Mouse (Mus musculus): Measurements from ENCODE around the gene Plac8. TPM values are rescaled to one million over a fixed set of nuclear protein-coding genes. Genes with fewer than 3 reads are reported as not detected.

Gene Plac8
- polyA plus RNA-seq, 1 experiment from 2014 or later, result 1.8 TPM

DNA sequence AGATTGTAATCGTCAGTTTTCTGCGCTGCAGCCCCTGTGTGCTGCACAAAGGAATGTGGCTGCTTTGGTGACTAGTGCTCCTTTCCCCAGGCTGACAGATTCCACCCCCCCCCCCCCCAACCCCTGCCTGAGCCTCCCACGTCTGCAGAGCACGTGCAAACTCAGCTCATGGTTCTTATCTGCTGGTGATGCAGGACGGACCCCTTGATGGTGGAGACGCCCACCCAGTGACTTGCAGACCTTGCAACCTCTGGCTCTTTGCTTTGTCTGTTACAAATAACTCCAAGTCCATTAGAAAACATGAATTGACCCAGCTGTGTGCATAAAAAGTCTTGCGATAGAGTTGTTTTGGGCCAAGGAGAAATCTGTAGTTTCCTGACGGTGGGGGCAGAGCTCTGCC lies 1.3 kb downstream of the Plac8 start:
- WGBS, result 32% methylated on average over 8 of the region's 8 CpGs
- Histone ChIP-seq H3K9ac (no peak overlapping the region), H3K27ac (no peak overlapping the region), H3K9me3 (replicated peaks) (no peaks in the 10 kb centered on the region), H3K27me3 (no peaks in the 10 kb centered on the region), H3K4me2 (replicated peaks) (no peak overlapping the region), H3K36me3 (no peaks in the 10 kb centered on the region), H3K4me1 (no peaks in the 10 kb centered on the region), H3K4me3 (no peak overlapping the region)
- no peak for ATAC-seq (ENCODE audit: low FRiP score)

DNA sequence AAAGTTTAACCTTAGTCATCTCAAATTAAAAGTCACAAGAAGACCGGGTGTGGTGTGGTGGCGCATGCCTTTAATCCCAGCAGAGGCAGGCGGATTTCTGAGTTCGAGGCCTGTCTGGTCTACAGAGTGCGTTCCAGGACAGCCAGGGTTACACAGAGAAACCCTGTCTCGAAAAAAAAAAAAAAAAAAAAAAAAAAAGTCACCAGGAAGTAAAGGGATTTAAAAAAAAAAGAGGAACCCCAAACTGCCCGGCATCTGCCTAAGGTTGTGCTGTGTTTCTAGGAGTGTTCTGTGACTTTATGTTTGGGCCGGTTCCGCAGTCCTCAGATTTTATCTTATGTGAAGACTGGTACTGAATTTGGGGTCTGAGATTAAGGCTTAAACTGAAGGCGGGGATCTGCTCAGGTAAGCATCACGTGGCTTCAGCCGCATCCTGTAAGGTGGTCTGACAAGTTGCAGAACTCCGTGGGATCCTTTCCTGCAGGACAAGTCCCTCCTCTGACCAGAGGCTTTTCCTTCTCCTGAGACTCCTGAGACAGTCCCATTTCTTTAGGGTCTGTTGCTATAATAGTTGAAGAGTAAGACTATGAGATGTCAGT lies 1.9 kb downstream of the Plac8 start:
- H3K27ac ChIP-seq, result no peak overlapping the region
- WGBS, result 79% methylated on average over 13 of the region's 13 CpGs

DNA sequence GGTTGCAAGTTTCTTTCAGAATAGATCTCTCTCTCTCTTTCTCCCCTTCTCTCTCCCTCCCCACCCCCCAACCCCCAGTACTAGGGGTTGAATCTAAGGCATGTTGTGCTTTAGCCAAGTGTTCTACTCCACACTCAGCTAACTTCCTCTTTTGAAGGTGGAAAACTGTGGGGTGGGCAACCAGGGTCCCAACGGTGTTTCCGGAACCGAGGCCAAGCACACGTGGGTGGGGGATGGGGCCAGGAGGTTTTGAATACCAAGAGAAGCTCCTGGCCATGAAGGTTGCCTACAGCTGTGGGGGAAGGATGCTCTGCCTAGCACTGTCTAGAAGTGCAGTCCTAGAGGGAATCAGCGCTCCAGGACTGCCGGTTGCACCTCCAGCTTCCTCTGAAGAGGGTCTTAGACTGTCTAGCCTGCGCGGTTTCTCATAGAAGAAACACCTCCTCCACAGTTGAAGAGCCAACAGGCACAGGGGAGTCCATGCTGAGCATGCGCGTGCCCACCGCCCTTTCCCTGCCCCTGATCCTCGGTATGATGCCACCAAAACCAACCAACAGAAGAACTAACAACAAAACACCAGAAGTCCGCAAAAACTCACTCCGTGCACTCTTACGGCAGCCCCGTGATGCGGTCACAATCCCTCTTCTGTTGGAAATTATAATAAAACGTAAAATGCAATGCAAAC lies 2.7 kb downstream of the Plac8 start:
- Histone ChIP-seq H3K36me3 (no peaks in the 10 kb centered on the region), H3K4me1 (no peaks in the 10 kb centered on the region), H3K4me3 (no peak overlapping the region), H3K4me2 (replicated peaks) (no peak overlapping the region), H3K9me3 (replicated peaks) (no peaks in the 10 kb centered on the region), H3K27ac (no peak overlapping the region), H3K9ac (no peak overlapping the region), H3K27me3 (no peaks in the 10 kb centered on the region)
- no peak for ATAC-seq (ENCODE audit: low FRiP score)
- 81% methylated on average over 18 of the region's 18 CpGs for WGBS

More for the DNA sequence above, 1.9 kb downstream of the Plac8 start:
- H3K9me3 ChIP-seq (replicated peaks), result no peaks in the 10 kb centered on the region
- no peaks in the 10 kb centered on the region for H3K36me3 ChIP-seq
- H3K27me3 ChIP-seq, result no peaks in the 10 kb centered on the region
- no peak overlapping the region for H3K9ac ChIP-seq
- no peaks in the 10 kb centered on the region for H3K4me1 ChIP-seq
- H3K4me3 ChIP-seq, result no peak overlapping the region
- no peak overlapping the region for H3K4me2 ChIP-seq (replicated peaks)
- no peak for ATAC-seq (ENCODE audit: low FRiP score)

DNA sequence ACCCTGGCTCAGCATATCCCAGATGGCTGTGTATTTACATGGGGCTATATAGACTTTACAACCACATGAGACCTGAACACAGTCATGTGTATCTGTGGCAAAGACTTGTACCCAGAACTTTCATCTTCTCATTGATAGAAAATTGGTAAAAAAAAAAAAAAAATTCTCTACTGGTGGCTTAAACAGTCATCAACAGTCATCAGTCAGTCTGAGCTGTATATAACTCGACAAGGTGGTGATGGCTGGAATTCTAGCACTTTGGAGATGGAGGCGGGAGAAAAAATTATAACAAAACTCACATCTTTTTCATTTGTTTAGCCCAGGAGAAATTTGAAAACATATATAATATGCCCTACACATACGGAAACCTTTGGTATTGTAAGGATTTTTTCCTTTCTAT lies 3.2 kb downstream of the Plac8 start:
- ATAC-seq (ENCODE audit: low FRiP score), result no peak
- H3K36me3 ChIP-seq, result no peaks in the 10 kb centered on the region
- H3K4me3 ChIP-seq, result no peak overlapping the region
- no peak overlapping the region for H3K9ac ChIP-seq
- H3K27me3 ChIP-seq, result no peaks in the 10 kb centered on the region
- WGBS, result 85% methylated on average over 3 of the region's 3 CpGs
- H3K27ac ChIP-seq, result no peak overlapping the region
- H3K4me2 ChIP-seq (replicated peaks), result no peak overlapping the region
- H3K4me1 ChIP-seq, result no peaks in the 10 kb centered on the region
- no peaks in the 10 kb centered on the region for H3K9me3 ChIP-seq (replicated peaks)

DNA sequence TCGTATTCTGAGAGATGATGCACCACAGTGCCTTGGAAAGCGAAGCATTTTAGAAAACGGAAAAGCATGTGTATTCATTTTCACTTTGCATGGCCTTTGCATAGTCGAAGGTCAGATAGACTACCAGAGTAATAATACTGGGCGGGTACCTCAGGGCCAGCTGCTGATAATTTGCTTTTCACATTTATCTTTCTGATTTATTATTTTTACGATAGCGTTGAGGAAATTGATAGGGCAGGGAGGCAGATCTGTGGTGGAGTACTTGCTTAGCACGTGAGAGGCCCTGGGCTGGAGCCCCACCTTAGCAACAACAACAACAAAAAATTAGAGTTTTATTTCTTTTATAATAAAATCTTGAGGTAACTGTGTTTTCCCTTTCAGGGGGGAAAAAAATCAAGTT lies 3.9 kb downstream of the Plac8 start:
- Histone ChIP-seq H3K27ac (no peak overlapping the region), H3K4me1 (no peaks in the 10 kb centered on the region), H3K9ac (no peak overlapping the region), H3K27me3 (no peaks in the 10 kb centered on the region), H3K9me3 (replicated peaks) (no peaks in the 10 kb centered on the region), H3K4me3 (no peak overlapping the region), H3K36me3 (no peaks in the 10 kb centered on the region), H3K4me2 (replicated peaks) (no peak overlapping the region)
- no peak for ATAC-seq (ENCODE audit: low FRiP score)
- 87% methylated on average over 8 of the region's 8 CpGs for WGBS

DNA sequence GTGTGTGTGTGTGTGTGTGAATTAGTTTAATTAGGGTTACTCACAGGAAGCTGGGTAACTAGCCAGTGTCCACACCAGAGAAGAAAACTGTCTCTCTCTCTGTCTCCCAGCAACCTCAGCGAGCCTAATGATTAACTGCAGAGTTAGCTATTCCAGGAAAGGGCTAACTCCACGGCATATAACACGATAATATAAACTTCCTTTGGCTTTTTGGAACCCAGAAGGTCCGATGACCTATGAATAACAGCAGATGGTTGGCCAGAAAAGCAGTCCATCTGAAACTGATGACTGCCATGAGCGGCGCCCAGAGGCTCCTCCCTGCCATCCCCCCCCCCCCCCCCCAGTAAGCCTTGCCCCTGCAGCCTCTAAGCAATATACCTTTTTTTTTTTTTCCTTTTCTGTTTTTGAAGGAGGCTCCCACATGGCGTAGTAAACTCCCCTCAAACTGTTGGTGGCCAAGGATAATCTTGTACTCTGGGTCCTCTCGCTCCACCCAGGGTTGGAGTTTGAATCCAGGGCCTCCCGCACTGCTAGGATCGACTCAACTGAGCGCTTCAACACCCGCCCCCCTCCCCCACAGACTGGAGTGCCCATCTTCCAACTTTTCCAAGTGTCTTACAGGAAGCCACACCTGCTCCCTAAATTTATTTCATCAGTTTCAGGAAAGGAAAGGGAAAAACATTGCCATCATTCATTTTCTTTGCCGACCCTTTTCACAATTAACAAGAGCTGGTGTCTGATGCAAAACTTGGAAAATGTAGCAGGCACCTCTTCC lies 4.6 kb downstream of the Plac8 start:
- Histone ChIP-seq H3K4me1 (no peaks in the 10 kb centered on the region), H3K4me3 (no peak overlapping the region), H3K9ac (no peak overlapping the region), H3K9me3 (replicated peaks) (no peaks in the 10 kb centered on the region), H3K36me3 (no peaks in the 10 kb centered on the region), H3K4me2 (replicated peaks) (no peak overlapping the region), H3K27me3 (no peaks in the 10 kb centered on the region), H3K27ac (no peak overlapping the region)
- no peak for ATAC-seq (ENCODE audit: low FRiP score)
- WGBS, result 81% methylated on average over 13 of the region's 13 CpGs

DNA sequence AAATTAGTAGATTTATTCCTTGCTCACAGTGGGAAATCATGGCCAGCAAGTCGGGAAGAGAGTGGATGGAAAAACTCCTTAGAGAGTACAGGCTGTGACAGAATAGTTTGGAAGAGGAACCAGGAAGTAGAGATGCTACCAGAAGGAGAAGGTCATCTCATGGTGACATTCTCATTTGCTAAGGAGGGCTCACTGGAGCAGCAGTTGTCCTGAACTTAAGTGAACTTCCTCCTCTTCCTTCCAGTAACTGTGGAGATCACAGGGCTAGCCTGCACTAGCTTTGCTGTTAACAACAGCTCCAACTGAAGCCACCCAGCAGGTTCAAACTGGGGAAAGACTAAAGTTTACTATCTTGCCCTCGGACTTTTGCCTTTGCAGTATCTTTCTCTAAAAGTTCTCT lies 5.2 kb downstream of the Plac8 start:
- no peaks in the 10 kb centered on the region for H3K9me3 ChIP-seq (replicated peaks)
- H3K4me2 ChIP-seq (replicated peaks), result no peak overlapping the region
- no peak overlapping the region for H3K4me3 ChIP-seq
- WGBS, result 80% methylated on average over 2 of the region's 2 CpGs
- no peaks in the 10 kb centered on the region for H3K4me1 ChIP-seq
- no peak overlapping the region for H3K9ac ChIP-seq
- H3K36me3 ChIP-seq, result no peaks in the 10 kb centered on the region
- no peaks in the 10 kb centered on the region for H3K27me3 ChIP-seq
- no peak overlapping the region for H3K27ac ChIP-seq
- ATAC-seq (ENCODE audit: low FRiP score), result no peak

DNA sequence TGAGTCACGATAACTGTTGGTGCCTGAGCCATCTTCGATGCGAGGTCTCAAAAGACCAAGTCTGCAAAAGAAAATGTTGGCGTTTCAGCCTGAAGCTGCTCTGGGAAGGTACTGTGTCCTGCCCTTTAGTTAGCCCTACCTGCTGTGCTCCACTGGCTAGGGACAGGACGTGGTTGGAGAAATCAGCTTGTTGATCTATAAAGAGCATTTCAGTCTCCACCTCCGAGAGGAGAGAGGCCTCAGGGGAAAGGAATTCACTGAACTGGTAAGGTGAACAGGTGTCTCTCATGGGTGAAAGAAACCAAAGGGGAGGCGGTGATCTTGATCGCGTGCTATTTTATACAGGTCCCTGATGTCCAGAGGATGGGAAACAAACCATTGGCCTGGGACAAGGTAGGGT lies 9.3 kb downstream of the Plac8 start:
- Histone ChIP-seq H3K4me2 (replicated peaks) (no peak overlapping the region), H3K4me3 (no peak overlapping the region), H3K9ac (no peak overlapping the region), H3K4me1 (no peaks in the 10 kb centered on the region), H3K9me3 (replicated peaks) (no peaks in the 10 kb centered on the region), H3K27ac (no peak overlapping the region), H3K36me3 (no peaks in the 10 kb centered on the region), H3K27me3 (no peaks in the 10 kb centered on the region)
- ATAC-seq (ENCODE audit: low FRiP score), result no peak
- WGBS, result 82% methylated on average over 9 of the region's 9 CpGs

DNA sequence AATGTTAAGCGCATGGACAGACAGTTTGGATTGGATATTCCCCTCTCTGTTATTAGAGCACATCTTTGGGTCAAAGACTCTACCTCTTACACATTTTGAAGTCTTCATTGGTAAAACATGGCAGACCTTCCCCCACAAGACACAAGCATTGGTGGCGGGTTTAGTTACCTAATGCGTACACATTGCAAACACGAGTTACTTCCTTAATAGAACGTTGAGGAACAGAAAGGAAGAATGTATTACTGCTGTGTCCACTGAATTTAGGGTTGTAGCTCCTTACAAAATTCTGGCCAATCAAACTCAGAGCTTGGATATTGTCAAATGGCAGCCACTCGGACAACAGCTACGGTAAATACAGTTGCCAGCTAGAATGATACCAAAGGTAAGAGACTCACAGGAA lies 12.7 kb downstream of the Plac8 start:
- Histone ChIP-seq H3K9me3 (replicated peaks) (no peaks in the 10 kb centered on the region), H3K4me2 (replicated peaks) (no peak overlapping the region), H3K4me3 (no peak overlapping the region), H3K4me1 (no peaks in the 10 kb centered on the region), H3K36me3 (no peaks in the 10 kb centered on the region), H3K27me3 (no peaks in the 10 kb centered on the region), H3K27ac (no peak overlapping the region), H3K9ac (no peak overlapping the region)
- no peak for ATAC-seq (ENCODE audit: low FRiP score)
- WGBS, result 96% methylated on average over 7 of the region's 7 CpGs

DNA sequence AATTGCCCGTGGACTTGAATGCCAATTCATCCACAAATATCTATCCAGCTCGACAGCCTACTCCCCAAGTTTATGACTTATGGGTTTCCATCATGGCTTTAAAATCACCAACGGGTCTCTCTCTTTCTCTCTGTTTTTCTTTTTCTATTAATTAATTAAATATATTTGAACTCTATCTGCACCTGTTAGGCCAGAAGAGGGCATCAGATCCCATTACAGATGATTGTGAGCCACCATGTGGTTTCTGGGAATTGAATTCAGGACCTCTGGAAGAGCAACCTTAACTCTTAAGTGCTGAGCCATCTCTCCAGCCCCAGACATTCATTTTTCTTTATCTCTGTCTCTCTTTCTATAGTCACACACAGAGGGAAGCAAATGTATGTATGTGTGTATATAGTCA lies 13.3 kb downstream of the Plac8 start:
- 88% methylated on average over 3 of the region's 3 CpGs for WGBS
- no peak for ATAC-seq (ENCODE audit: low FRiP score)

DNA sequence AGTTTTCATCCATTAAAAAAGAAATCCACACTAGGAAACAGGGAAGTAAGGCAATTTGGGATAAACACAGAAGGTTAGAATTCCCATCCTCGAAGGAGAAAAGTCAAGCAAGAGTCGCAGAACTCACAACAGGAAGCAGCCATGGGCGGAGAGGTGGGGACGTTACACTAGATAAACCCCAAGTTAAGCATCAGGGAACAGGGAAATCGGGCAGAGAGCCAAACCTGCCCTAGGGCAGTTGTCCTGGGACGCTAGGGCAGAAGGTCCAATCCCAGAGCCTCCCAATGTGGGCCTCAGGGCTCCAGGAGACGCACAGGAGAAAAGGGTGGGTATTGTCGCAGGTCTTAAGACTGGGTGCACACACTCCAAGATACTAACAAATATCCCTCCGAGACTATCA lies 14.5 kb downstream of the Plac8 start:
- H3K4me2 ChIP-seq (replicated peaks), result no peak overlapping the region
- no peaks in the 10 kb centered on the region for H3K9me3 ChIP-seq (replicated peaks)
- 85% methylated on average over 9 of the region's 9 CpGs for WGBS
- H3K4me3 ChIP-seq, result no peak overlapping the region
- no peaks in the 10 kb centered on the region for H3K36me3 ChIP-seq
- H3K4me1 ChIP-seq, result no peaks in the 10 kb centered on the region
- no peak overlapping the region for H3K9ac ChIP-seq
- H3K27ac ChIP-seq, result no peak overlapping the region
- H3K27me3 ChIP-seq, result no peaks in the 10 kb centered on the region
- no peak for ATAC-seq (ENCODE audit: low FRiP score)

More for the DNA sequence above, 13.3 kb downstream of the Plac8 start:
- H3K9ac ChIP-seq, result no peak overlapping the region
- no peaks in the 10 kb centered on the region for H3K4me1 ChIP-seq
- no peaks in the 10 kb centered on the region for H3K9me3 ChIP-seq (replicated peaks)
- no peak overlapping the region for H3K4me2 ChIP-seq (replicated peaks)
- no peaks in the 10 kb centered on the region for H3K36me3 ChIP-seq
- H3K27ac ChIP-seq, result no peak overlapping the region
- no peaks in the 10 kb centered on the region for H3K27me3 ChIP-seq
- H3K4me3 ChIP-seq, result no peak overlapping the region

DNA sequence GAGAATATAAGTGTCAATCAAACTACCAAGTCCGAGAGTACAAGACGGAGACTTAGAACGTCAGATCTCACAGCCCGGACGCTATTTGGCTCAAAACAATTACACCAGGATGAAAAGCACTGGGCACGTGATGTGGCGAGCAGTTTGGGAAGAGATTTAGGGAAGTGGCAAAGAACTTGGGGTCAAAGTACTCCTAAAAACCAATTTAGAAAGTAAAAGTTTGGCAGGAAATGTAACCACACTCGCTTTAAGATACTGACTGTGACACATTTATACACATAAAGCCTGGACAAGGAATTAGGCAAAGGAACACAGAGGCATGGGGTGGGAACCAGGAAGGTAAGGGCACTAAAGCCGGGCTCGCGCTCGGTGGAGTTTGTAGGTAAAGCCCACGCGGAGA lies 15.0 kb downstream of the Plac8 start:
- no peak overlapping the region for H3K4me2 ChIP-seq (replicated peaks)
- no peak overlapping the region for H3K4me3 ChIP-seq
- H3K27ac ChIP-seq, result no peak overlapping the region
- no peaks in the 10 kb centered on the region for H3K4me1 ChIP-seq
- H3K9ac ChIP-seq, result no peak overlapping the region
- H3K27me3 ChIP-seq, result no peaks in the 10 kb centered on the region
- H3K9me3 ChIP-seq (replicated peaks), result no peaks in the 10 kb centered on the region
- 86% methylated on average over 14 of the region's 14 CpGs for WGBS
- H3K36me3 ChIP-seq, result no peaks in the 10 kb centered on the region
- ATAC-seq (ENCODE audit: low FRiP score), result no peak

DNA sequence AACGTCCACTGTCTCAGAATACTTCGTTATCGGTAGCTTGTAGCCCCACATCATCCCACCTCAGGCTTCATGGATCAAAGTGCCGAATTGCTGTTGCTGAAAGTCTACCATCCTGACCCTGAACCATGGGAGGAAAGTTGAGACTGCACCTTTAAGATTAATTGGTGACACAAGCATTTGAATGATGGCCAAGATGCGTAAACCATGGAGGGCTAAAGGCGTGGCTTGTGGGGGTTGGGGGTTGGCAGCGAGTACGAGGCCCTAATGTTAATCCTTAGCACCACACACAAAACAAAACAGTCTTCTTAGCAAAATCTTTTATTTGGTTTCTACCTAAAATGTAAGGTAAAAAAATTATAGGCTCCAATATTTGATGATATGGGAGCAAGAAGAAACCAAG lies 18.6 kb downstream of the Plac8 start:
- H3K9ac ChIP-seq, result no peak overlapping the region
- no peak for ATAC-seq (ENCODE audit: low FRiP score)
- H3K4me3 ChIP-seq, result no peak overlapping the region
- WGBS, result 79% methylated on average over 8 of the region's 8 CpGs
- H3K27me3 ChIP-seq, result no peaks in the 10 kb centered on the region
- H3K9me3 ChIP-seq (replicated peaks), result no peaks in the 10 kb centered on the region
- H3K4me2 ChIP-seq (replicated peaks), result no peak overlapping the region
- no peaks in the 10 kb centered on the region for H3K4me1 ChIP-seq
- peaks cover 15% of the 10 kb centered on the region for H3K36me3 ChIP-seq
- no peak overlapping the region for H3K27ac ChIP-seq
